Mouse (Mus musculus) activated CD4-positive, CD25-positive, alpha-beta regulatory T cell, adult 4 months (primary cell): ENCODE results near the gene Abca8b. TPM values are rescaled to one million over a fixed set of nuclear protein-coding genes. Genes with fewer than 3 reads are reported as not detected.

Source experiments
- polyA plus RNA-seq, 2 experiments: library from polyadenylated mRNA; unstranded; fragments of 100-300 nt; shearing (Covaris generic); gene quantifications; one replicate each; pipeline ENCODE4 v1.2.1; 2017

Abca8b gene
- polyA plus RNA-seq, 2 experiments from 2014 or later = not detected

Other genes starting within 250 kb of the Abca8b start
- 1 to 10 TPM in 1 of 2 experiments, under 1 TPM in 1; 0.61 to 1.1 TPM for gene 1700012B07Rik, start 167.8 kb downstream of the Abca8b start, polyA plus RNA-seq
- under 1 TPM in 1 of 2 experiments, not detected in 1; 0.26 TPM for gene Abca8a, start 100.1 kb upstream of the Abca8b start, polyA plus RNA-seq
- not detected for gene Abca9, start 172.4 kb upstream of the Abca8b start, polyA plus RNA-seq